26 mouse cellular contexts compared by ENCODE assay signal in the genomic region with DNA sequence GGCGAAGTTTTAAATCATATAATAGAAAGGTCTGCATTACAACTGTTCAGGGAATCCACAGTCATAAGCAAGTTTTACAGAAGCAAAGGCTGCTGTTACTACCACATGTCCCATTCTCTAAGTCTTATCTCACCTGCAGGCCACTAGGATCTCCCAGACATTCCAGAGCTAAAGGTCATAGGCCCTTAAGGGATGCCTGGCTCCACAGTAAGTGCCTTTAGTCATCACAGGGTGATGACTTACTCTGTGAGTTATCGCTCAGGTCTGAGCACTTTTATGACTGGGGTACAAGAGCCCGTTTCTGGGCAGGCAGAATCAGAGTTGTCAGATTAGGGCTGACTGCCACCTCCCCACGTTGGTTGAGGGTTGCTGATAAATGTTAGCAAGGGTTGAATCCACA. TPM values are rescaled to one million over a fixed set of nuclear protein-coding genes. Genes with fewer than 3 reads are reported as not detected.
DNase-seq lines count a peak whose midpoint lies in the region; ATAC-seq and TF ChIP-seq lines count a peak whose summit lies in the region.
"Had no signal": no experiment of that assay in that cellular context is flagged by ENCODE, and none has a peak within 500 bp of the region (broad histone marks: within the 10 kb centered on the region; RNA-seq: fewer than 3 reads in every experiment).

No protein-coding gene starts in this region.

- ATAC-seq in stomach, embryonic 14.5 days (ENCODE audit: insufficient number of reproducible peaks, insufficient read depth, low FRiP score, low read depth), result peak; percentile 42; the same call in 1 of the 2 replicates
- no peak for ATAC-seq in stomach, postnatal 0 days (ENCODE audit: low FRiP score, low TSS enrichment)
- ATAC-seq in intestine, embryonic 15.5 days, result peak; percentile 81
- ATAC-seq in megakaryocyte progenitor cell, adult 5-6 weeks (replicated peaks; ENCODE audit: poor library complexity), result 0 out of 2 replicates have a peak, but pooled peaks have one; percentile 9
- ATAC-seq: forebrain, embryonic 13.5 days; forebrain, embryonic 16.5 days; hindbrain, postnatal 0 days; inflammation-experienced regulatory T-cells, adult 6 months had no signal

- no peak overlapping the region for H3K9ac ChIP-seq in stomach, embryonic 14.5 days (replicated peaks; ENCODE audit: low read depth, low read length)
- no peak overlapping the region for H3K9ac ChIP-seq in stomach, postnatal 0 days (ENCODE audit: low read length)
- no peak overlapping the region for H3K9ac ChIP-seq in intestine, embryonic 15.5 days
- H3K9ac ChIP-seq: forebrain, embryonic 13.5 days; heart, embryonic 12.5 days; heart, embryonic 15.5 days; hindbrain, embryonic 14.5 days had no signal

- H3K4me3 ChIP-seq in stomach, embryonic 14.5 days (ENCODE audit: low read depth, low read length), result no peak overlapping the region
- H3K4me3 ChIP-seq in stomach, postnatal 0 days (ENCODE audit: low read depth, low read length), result no peak overlapping the region
- H3K4me3 ChIP-seq in intestine, embryonic 15.5 days (replicated peaks), result no peak overlapping the region
- no peak overlapping the region for H3K4me3 ChIP-seq in hindbrain, embryonic 10.5 days
- H3K4me3 ChIP-seq: forebrain, embryonic 10.5 days; forebrain, embryonic 13.5 days; heart, embryonic 12.5 days; heart, embryonic 15.5 days had no signal

- TF ChIP-seq EP300 in stomach, postnatal 0 days (optimal IDR thresholded peaks at IDR 0.05), result no peak

- no peak overlapping the region for H3K27ac ChIP-seq in stomach, embryonic 14.5 days (ENCODE audit: low read length)
- H3K27ac ChIP-seq in stomach, postnatal 0 days (replicated peaks), result no peak overlapping the region
- H3K27ac ChIP-seq in intestine, embryonic 15.5 days, result no peak overlapping the region
- H3K27ac ChIP-seq in hindbrain, embryonic 10.5 days, result no peak overlapping the region
- H3K27ac ChIP-seq: forebrain, embryonic 10.5 days; forebrain, embryonic 13.5 days; heart, embryonic 15.5 days; hindbrain, embryonic 14.5 days; hindbrain, postnatal 0 days had no signal

- peaks cover 3% of the 10 kb centered on the region; the same call in 1 of the 2 replicates for H3K4me1 ChIP-seq in stomach, embryonic 14.5 days (ENCODE audit: control insufficient read depth, insufficient read depth, low read length)
- no peaks in the 10 kb centered on the region for H3K4me1 ChIP-seq in stomach, postnatal 0 days (replicated peaks; ENCODE audit: control insufficient read depth, insufficient read depth)
- H3K4me1 ChIP-seq in intestine, embryonic 15.5 days (replicated peaks), result no peaks in the 10 kb centered on the region
- peaks cover 5% of the 10 kb centered on the region; the same call in 1 of the 2 replicates for H3K4me1 ChIP-seq in hindbrain, embryonic 10.5 days (replicated peaks)
- H3K4me1 ChIP-seq: heart, embryonic 15.5 days had no signal

- no peaks in the 10 kb centered on the region for H3K27me3 ChIP-seq in stomach, embryonic 14.5 days (ENCODE audit: control insufficient read depth, insufficient read depth, low read length)
- H3K27me3 ChIP-seq in stomach, postnatal 0 days (ENCODE audit: control insufficient read depth, insufficient read depth, low read length), result no peaks in the 10 kb centered on the region
- no peaks in the 10 kb centered on the region for H3K27me3 ChIP-seq in intestine, embryonic 15.5 days (replicated peaks)
- no peaks in the 10 kb centered on the region for H3K27me3 ChIP-seq in hindbrain, embryonic 10.5 days (ENCODE audit: insufficient read depth, poor library complexity, severe bottlenecking)
- H3K27me3 ChIP-seq: CH12.LX; forebrain, embryonic 13.5 days; heart, embryonic 12.5 days; heart, embryonic 15.5 days had no signal

- TF ChIP-seq CTCF in stomach, postnatal 0 days (IDR thresholded peaks at IDR 0.05; ENCODE audit: low read depth), result no peak

- no peaks in the 10 kb centered on the region for H3K9me3 ChIP-seq in stomach, embryonic 14.5 days (ENCODE audit: control insufficient read depth, low read depth, low read length)
- no peaks in the 10 kb centered on the region for H3K9me3 ChIP-seq in stomach, postnatal 0 days (ENCODE audit: control insufficient read depth, low read length)
- H3K9me3 ChIP-seq in intestine, embryonic 15.5 days, result no peaks in the 10 kb centered on the region
- H3K9me3 ChIP-seq in hindbrain, embryonic 10.5 days, result no peaks in the 10 kb centered on the region
- H3K9me3 ChIP-seq: forebrain, embryonic 10.5 days; forebrain, embryonic 13.5 days; G1E; heart, embryonic 12.5 days; heart, embryonic 15.5 days had no signal

- no peaks in the 10 kb centered on the region for H3K36me3 ChIP-seq in stomach, embryonic 14.5 days (ENCODE audit: control insufficient read depth, insufficient read depth, low read length)
- H3K36me3 ChIP-seq in stomach, postnatal 0 days (ENCODE audit: control insufficient read depth, insufficient read depth, low read length), result no peaks in the 10 kb centered on the region
- H3K36me3 ChIP-seq in intestine, embryonic 15.5 days, result no peaks in the 10 kb centered on the region
- no peaks in the 10 kb centered on the region for H3K36me3 ChIP-seq in hindbrain, embryonic 10.5 days
- H3K36me3 ChIP-seq: forebrain, embryonic 10.5 days; G1E; heart, embryonic 12.5 days; heart, embryonic 15.5 days had no signal

- WGBS in stomach, embryonic 14.5 days, result 66% methylated on average over 4 of the region's 4 CpGs
- WGBS in stomach, postnatal 0 days, result 60% methylated on average over 4 of the region's 4 CpGs
- WGBS in intestine, embryonic 15.5 days, result 55% methylated on average over 4 of the region's 4 CpGs
- 76% methylated on average over 4 of the region's 4 CpGs for WGBS in hindbrain, embryonic 10.5 days

- DNase-seq in stomach, postnatal 0 days (ENCODE audit: low spot score), result no peak
- no peak for DNase-seq in left cerebral cortex, postnatal 36 days (ENCODE audit: low spot score in 2 of 2)
- DNase-seq in hindbrain, embryonic 10.5 days (ENCODE audit: low spot score), result no peak
- DNase-seq: adrenal gland, adult 2 months; adrenal gland, postnatal 14 days; B cell, adult 2 months; cerebellum, adult 11 months; cerebellum, adult 8-10 months; cerebellum, postnatal 10 days; gastrocnemius, postnatal 10 days; gastrocnemius, postnatal 36 days; heart, postnatal 10 days; heart, postnatal 36 days had no signal

- intact Hi-C loops in left cerebral cortex, postnatal 36 days (cut with DNase I), result loop anchor here (5.0 kb wide), 1 partner anchor 800 kb away; no protein-coding TSS in a partner anchor

- no peak overlapping the region for H3K4me2 ChIP-seq in stomach, embryonic 14.5 days (replicated peaks; ENCODE audit: low read depth, low read length)
- H3K4me2 ChIP-seq in stomach, postnatal 0 days (replicated peaks; ENCODE audit: low read depth), result no peak overlapping the region
- H3K4me2 ChIP-seq in intestine, embryonic 15.5 days (replicated peaks), result no peak overlapping the region
- H3K4me2 ChIP-seq: forebrain, embryonic 13.5 days; heart, embryonic 12.5 days; heart, embryonic 15.5 days; hindbrain, embryonic 14.5 days had no signal

RNA-seq across cellular contexts. Expression of a gene that starts 5.8 kb away (rescaled TPM):
- 3.7 and 4.0 TPM in 2 replicates for polyA plus RNA-seq in stomach, embryonic 14.5 days (2014; fragmentation: Nextera tagmentation; extraction: Ambion mirVana)
- polyA plus RNA-seq in stomach, postnatal 0 days (2015; fragmentation: Nextera tagmentation; extraction: Ambion mirVana), result 4.3 and 4.9 TPM in 2 replicates
- 5.2 and 7.0 TPM in 2 replicates for polyA plus RNA-seq in intestine, embryonic 15.5 days (2015; fragmentation: Nextera tagmentation; extraction: Ambion mirVana)
- total RNA-seq in megakaryocyte progenitor cell, adult 5-6 weeks (2015), result 13.0 and 16.8 TPM in 2 replicates
- 14.4 and 21.1 TPM in 2 replicates for total RNA-seq in megakaryocyte progenitor cell, adult 5-6 weeks (2017)
- 1 to 10 TPM; 3.2 to 3.5 TPM for total RNA-seq in left cerebral cortex, postnatal 36 days (2021)
- 0.61 and 0.90 TPM in 2 replicates for polyA plus RNA-seq in hindbrain, embryonic 10.5 days (2016; fragmentation: Nextera tagmentation; extraction: Ambion mirVana)

RNA-seq across cellular contexts. Expression of a gene that starts 12.2 kb away (rescaled TPM):
- polyA plus RNA-seq in stomach, embryonic 14.5 days (2014; fragmentation: Nextera tagmentation; extraction: Ambion mirVana), result 5.9 and 7.2 TPM in 2 replicates
- polyA plus RNA-seq in stomach, postnatal 0 days (2015; fragmentation: Nextera tagmentation; extraction: Ambion mirVana), result 5.1 and 5.3 TPM in 2 replicates
- polyA plus RNA-seq in intestine, embryonic 15.5 days (2015; fragmentation: Nextera tagmentation; extraction: Ambion mirVana), result 8.8 and 9.4 TPM in 2 replicates
- total RNA-seq in megakaryocyte progenitor cell, adult 5-6 weeks (2015), result 46.7 and 52.3 TPM in 2 replicates
- total RNA-seq in megakaryocyte progenitor cell, adult 5-6 weeks (2017), result 17.3 and 28.6 TPM in 2 replicates
- 10 to 100 TPM; 15.5 to 24.5 TPM for total RNA-seq in left cerebral cortex, postnatal 36 days (2021)
- polyA plus RNA-seq in hindbrain, embryonic 10.5 days (2016; fragmentation: Nextera tagmentation; extraction: Ambion mirVana), result 2.2 and 2.3 TPM in 2 replicates
